Mouse (Mus musculus) left cerebral cortex, postnatal 25 days (tissue): ENCODE measurements at regions not wholly inside any gene's neighbourhood (a gene's known extent, or its start where the extent isn't known, plus 50 kb on each side); places are given as distances from the start of the nearest gene placed in this dataset.
A peak's percentile ranks its signal among the peaks of the same experiment; 100 is the strongest.

Experiments used
- DNase-seq, 2 experiments: peaks; one replicate each; pipeline ENCODE4 v3.0.0; 2022; ENCODE audit warnings: low spot score in 2 of 2, mixed read lengths in 1 of 2
- intact Hi-C: fragments of 180-260 bp; cut with DNase I; formaldehyde crosslinking; loops from one replicate; pipeline ENCODE4 v1.15.1; 2025

- no peak for DNase-seq
- intact Hi-C loops, result no loop called here
These were observed 52.1 kb upstream of the Fyn start for GRCm38 (mm10) chr10:39316533-39316932.

- intact Hi-C loops, result no loop called here
- no peak for DNase-seq
These were observed 53.1 kb upstream of the Fyn start for GRCm38 (mm10) chr10:39315434-39316174.

GRCm38 (mm10) chr10:39311501-39311900, 57.2 kb upstream of the Fyn start:
- intact Hi-C loops, result no loop called here
- DNase-seq, result no peak

- intact Hi-C loops, result no loop called here
- DNase-seq, result no peak
These were observed 60.1 kb upstream of the Fyn start for GRCm38 (mm10) chr10:39308535-39308934.

GRCm38 (mm10) chr10:39292703-39293496, 75.8 kb upstream of the Fyn start:
- intact Hi-C loops, result no loop called here
- no peak for DNase-seq

- DNase-seq, result no peak
- intact Hi-C loops, result no loop called here
These were observed 76.9 kb upstream of the Fyn start for GRCm38 (mm10) chr10:39291747-39292198.

- DNase-seq, result peak; percentile 26 to 56
- intact Hi-C loops, result no loop called here
These were observed 77.4 kb upstream of the Fyn start for GRCm38 (mm10) chr10:39291134-39291746.

- intact Hi-C loops, result no loop called here
- DNase-seq, result no peak
These were observed 78.4 kb upstream of the Fyn start for GRCm38 (mm10) chr10:39290245-39290644.

GRCm38 (mm10) chr10:39280366-39281000, 88.2 kb upstream of the Fyn start:
- DNase-seq, result no peak
- intact Hi-C loops, result no loop called here

GRCm38 (mm10) chr10:39274202-39274601, 94.5 kb upstream of the Fyn start:
- no peak for DNase-seq
- intact Hi-C loops, result no loop called here

GRCm38 (mm10) chr10:39273426-39273825, 95.2 kb upstream of the Fyn start:
- intact Hi-C loops, result no loop called here

GRCm38 (mm10) chr10:39272387-39272949, 96.2 kb upstream of the Fyn start:
- intact Hi-C loops, result no loop called here
- no peak for DNase-seq

More at GRCm38 (mm10) chr10:39273426-39273825, 95.2 kb upstream of the Fyn start:
- no peak for DNase-seq

GRCm38 (mm10) chr10:39270406-39270805, 98.2 kb upstream of the Fyn start:
- DNase-seq, result no peak
- intact Hi-C loops, result no loop called here

- intact Hi-C loops, result no loop called here
- peak in 1 of 2 experiments; percentile 27 for DNase-seq
These were observed 101.4 kb upstream of the Fyn start for GRCm38 (mm10) chr10:39267236-39267635.

GRCm38 (mm10) chr10:39266482-39266881, 102.2 kb upstream of the Fyn start:
- DNase-seq, result peak; percentile 66 to 78
- intact Hi-C loops, result no loop called here

- intact Hi-C loops, result no loop called here
These were observed 98.9 kb upstream of the Ccn6 start for GRCm38 (mm10) chr10:39262466-39262865.

GRCm38 (mm10) chr10:39261174-39262145, 97.9 kb upstream of the Ccn6 start:
- no peak for DNase-seq
- intact Hi-C loops, result no loop called here

More at GRCm38 (mm10) chr10:39262466-39262865, 98.9 kb upstream of the Ccn6 start:
- no peak for DNase-seq

- intact Hi-C loops, result no loop called here
- no peak for DNase-seq
These were observed 96.5 kb upstream of the Ccn6 start for GRCm38 (mm10) chr10:39260061-39260460.
